Mouse (Mus musculus): ENCODE results near the gene Zbtb42. TPM values are rescaled to one million over a fixed set of nuclear protein-coding genes. Genes with fewer than 3 reads are reported as not detected.

The Zbtb42 gene
- total and polyA plus RNA-seq, 2 experiments from 2014 or later, result 3.3 to 3.7 TPM

GRCm38 (mm10) chr12:112718995-112719394, 40.4 kb downstream of the Zbtb42 start:
- DNase-seq (ENCODE audit: low spot score) (no peak), ATAC-seq (no peak)
- H3K4me3 ChIP-seq (ENCODE audit: low read length), result no peak overlapping the region
- WGBS, result 79% methylated on average over 5 of the region's 5 CpGs
- H3K4me1 ChIP-seq (ENCODE audit: insufficient read depth, low read length), result peaks cover 7% of the 10 kb centered on the region; the same call in 1 of the 2 replicates
- H3K4me2 ChIP-seq (ENCODE audit: low read depth, low read length), result no peak overlapping the region
- H3K9me3 ChIP-seq (ENCODE audit: low read length), result no peaks in the 10 kb centered on the region
- no peak for TF ChIP-seq CTCF (IDR thresholded peaks at IDR 0.05; ENCODE audit: low read depth)
- no peak overlapping the region for H3K9ac ChIP-seq (replicated peaks; ENCODE audit: low read length)
- no peaks in the 10 kb centered on the region for H3K36me3 ChIP-seq (ENCODE audit: insufficient read depth, low read length)
- H3K27ac ChIP-seq, result no peak overlapping the region
- H3K27me3 ChIP-seq (ENCODE audit: insufficient read depth, low read length), result no peaks in the 10 kb centered on the region

DNA sequence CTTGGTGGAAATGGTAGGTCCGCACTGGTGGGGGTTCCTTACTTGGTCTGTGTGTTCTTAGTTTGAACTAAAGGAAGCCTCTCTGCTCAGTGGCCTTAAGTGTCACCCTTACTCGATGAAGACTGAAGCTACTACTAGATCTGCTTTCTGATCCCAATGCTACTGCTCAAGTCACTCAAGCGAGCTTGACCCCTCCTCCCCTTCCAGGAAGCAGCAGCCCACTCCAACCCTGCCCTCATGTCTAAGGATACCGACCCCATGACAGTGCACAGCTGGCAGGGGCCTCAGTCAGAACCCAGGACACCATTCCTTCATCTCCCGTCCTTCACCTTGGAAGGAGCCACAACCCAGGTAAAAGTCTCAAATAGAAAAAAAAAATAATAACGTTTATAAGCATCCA, 41.6 kb downstream of the Zbtb42 start, which contains the start of gene Cep170b:
Gene Cep170b (plus strand): TSS at position 240 of the 400 bp plus-strand sequence.
- H3K9ac ChIP-seq (replicated peaks; ENCODE audit: low read length), result peak within 1 kb of the TSS; percentile 81; the same call in 1 of the 2 replicates
- H3K27me3 ChIP-seq (ENCODE audit: insufficient read depth, low read length), result no peaks in the 10 kb centered on the region
- 71% methylated on average over 6 of the region's 6 CpGs for WGBS
- no peak for TF ChIP-seq CTCF (IDR thresholded peaks at IDR 0.05; ENCODE audit: low read depth)
- no peak for DNase-seq (ENCODE audit: low spot score)
- ATAC-seq, result no peak
- peaks cover 3% of the 10 kb centered on the region; the same call in 1 of the 2 replicates for H3K4me1 ChIP-seq (ENCODE audit: insufficient read depth, low read length)
- H3K36me3 ChIP-seq (ENCODE audit: insufficient read depth, low read length), result no peaks in the 10 kb centered on the region
- H3K4me2 ChIP-seq (ENCODE audit: low read depth, low read length), result peak within 1 kb of the TSS; percentile 73
- H3K9me3 ChIP-seq (ENCODE audit: low read length), result no peaks in the 10 kb centered on the region
- H3K4me3 ChIP-seq (ENCODE audit: low read length), result peak within 1 kb of the TSS; percentile 60
- peak within 1 kb of the TSS; percentile 64; the same call in 1 of the 2 replicates for H3K27ac ChIP-seq

DNA sequence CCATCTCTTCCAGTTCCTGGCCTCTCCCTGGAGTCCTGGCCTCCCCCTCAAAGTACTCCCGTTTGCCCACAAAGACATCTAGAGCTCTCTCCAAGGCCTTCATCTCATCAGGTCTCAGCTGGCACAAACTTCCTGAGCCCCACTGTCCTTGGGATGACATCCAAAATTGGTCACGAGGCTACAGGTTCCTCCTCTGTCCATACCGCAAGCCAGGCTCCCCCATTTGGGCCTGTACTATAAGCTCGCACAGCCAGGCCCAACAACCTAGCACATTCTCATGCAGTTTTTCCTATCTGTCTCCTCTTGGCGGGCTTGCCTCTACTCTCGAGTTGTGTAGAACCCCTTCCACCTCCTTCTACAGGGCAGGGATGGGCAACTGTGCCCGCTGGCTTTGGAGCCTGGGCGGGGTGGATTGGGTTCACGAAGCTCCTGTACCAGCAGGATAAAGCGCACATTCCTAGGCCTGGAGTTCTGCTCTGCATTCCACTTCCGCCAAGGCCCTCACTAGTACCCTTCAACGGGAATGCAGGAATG, 42.3 kb downstream of the Zbtb42 start:
- no peaks in the 10 kb centered on the region for H3K36me3 ChIP-seq (ENCODE audit: insufficient read depth, low read length)
- peak overlapping the region; percentile 60 for H3K4me3 ChIP-seq (ENCODE audit: low read length)
- H3K27ac ChIP-seq, result peak overlapping the region; percentile 64; the same call in 1 of the 2 replicates
- H3K27me3 ChIP-seq (ENCODE audit: insufficient read depth, low read length), result no peaks in the 10 kb centered on the region
- peaks cover 3% of the 10 kb centered on the region; the same call in 1 of the 2 replicates for H3K4me1 ChIP-seq (ENCODE audit: insufficient read depth, low read length)
- H3K4me2 ChIP-seq (ENCODE audit: low read depth, low read length), result peak overlapping the region; percentile 73
- DNase-seq (ENCODE audit: low spot score) (no peak), ATAC-seq (no peak)
- H3K9me3 ChIP-seq (ENCODE audit: low read length), result no peaks in the 10 kb centered on the region
- 45% methylated on average over 12 of the region's 12 CpGs for WGBS
- no peak for TF ChIP-seq CTCF (IDR thresholded peaks at IDR 0.05; ENCODE audit: low read depth)
- peak overlapping the region; percentile 81; the same call in 1 of the 2 replicates for H3K9ac ChIP-seq (replicated peaks; ENCODE audit: low read length)

- peak overlapping the region; percentile 64 for H3K27ac ChIP-seq
- no peaks in the 10 kb centered on the region for H3K9me3 ChIP-seq (ENCODE audit: low read length)
- no peak for TF ChIP-seq CTCF (IDR thresholded peaks at IDR 0.05; ENCODE audit: low read depth)
- H3K9ac ChIP-seq (replicated peaks; ENCODE audit: low read length), result peak overlapping the region; percentile 81
- WGBS, result 6% methylated on average over 50 of the region's 69 CpGs
- DNase-seq (ENCODE audit: low spot score), result peak; percentile 73
- H3K4me2 ChIP-seq (ENCODE audit: low read depth, low read length), result peak overlapping the region; percentile 73
- no peaks in the 10 kb centered on the region for H3K27me3 ChIP-seq (ENCODE audit: insufficient read depth, low read length)
- peaks cover 3% of the 10 kb centered on the region; the same call in 1 of the 2 replicates for H3K4me1 ChIP-seq (ENCODE audit: insufficient read depth, low read length)
- peak; percentile 38 for ATAC-seq
- peak overlapping the region; percentile 60 for H3K4me3 ChIP-seq (ENCODE audit: low read length)
- no peaks in the 10 kb centered on the region for H3K36me3 ChIP-seq (ENCODE audit: insufficient read depth, low read length)
Measured at GRCm38 (mm10) chr12:112721424-112722239, 43.0 kb downstream of the Zbtb42 start.

GRCm38 (mm10) chr12:112722240-112723027, 43.8 kb downstream of the Zbtb42 start:
- DNase-seq (ENCODE audit: low spot score) (peak; percentile 55), ATAC-seq (peak; percentile 58)
- Histone ChIP-seq H3K9ac (replicated peaks; ENCODE audit: low read length) (peak overlapping the region; percentile 81), H3K27me3 (ENCODE audit: insufficient read depth, low read length) (no peaks in the 10 kb centered on the region), H3K9me3 (ENCODE audit: low read length) (no peaks in the 10 kb centered on the region), H3K36me3 (ENCODE audit: insufficient read depth, low read length) (no peaks in the 10 kb centered on the region), H3K4me2 (ENCODE audit: low read depth, low read length) (peak overlapping the region; percentile 73), H3K27ac (peak overlapping the region; percentile 64), H3K4me1 (ENCODE audit: insufficient read depth, low read length) (peaks cover 3% of the 10 kb centered on the region; the same call in 1 of the 2 replicates), H3K4me3 (ENCODE audit: low read length) (peak overlapping the region; percentile 60)
- under 1% methylated on average over 57 of the region's 75 CpGs for WGBS
- TF ChIP-seq CTCF (IDR thresholded peaks at IDR 0.05; ENCODE audit: low read depth), result no peak

DNA sequence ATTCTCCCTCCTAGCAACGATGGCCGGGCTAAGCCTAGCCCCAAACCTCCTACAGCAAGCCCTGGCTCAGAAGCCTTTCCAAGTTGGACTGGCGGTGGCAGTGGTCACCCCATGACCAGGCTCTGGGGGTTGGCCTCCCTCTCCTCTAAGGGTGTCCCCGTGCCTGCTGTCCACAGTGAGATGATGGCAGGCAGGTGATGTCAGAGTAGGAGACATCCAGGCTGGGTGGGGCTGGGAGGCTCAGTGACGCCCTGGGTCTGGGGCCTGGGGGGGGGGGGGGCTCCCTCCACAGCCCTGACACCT, 44.4 kb downstream of the Zbtb42 start:
- WGBS, result 4% methylated on average over 5 of the region's 5 CpGs
- peak overlapping the region; percentile 81 for H3K9ac ChIP-seq (replicated peaks; ENCODE audit: low read length)
- no peaks in the 10 kb centered on the region for H3K27me3 ChIP-seq (ENCODE audit: insufficient read depth, low read length)
- H3K4me1 ChIP-seq (ENCODE audit: insufficient read depth, low read length), result peaks cover 3% of the 10 kb centered on the region; the same call in 1 of the 2 replicates
- H3K4me3 ChIP-seq (ENCODE audit: low read length), result peak overlapping the region; percentile 60
- no peak overlapping the region; the same call in 1 of the 2 replicates for H3K27ac ChIP-seq
- no peak for DNase-seq (ENCODE audit: low spot score)
- H3K36me3 ChIP-seq (ENCODE audit: insufficient read depth, low read length), result no peaks in the 10 kb centered on the region
- H3K9me3 ChIP-seq (ENCODE audit: low read length), result no peaks in the 10 kb centered on the region
- peak overlapping the region; percentile 73 for H3K4me2 ChIP-seq (ENCODE audit: low read depth, low read length)
- peak; percentile 33 for ATAC-seq
- TF ChIP-seq CTCF (IDR thresholded peaks at IDR 0.05; ENCODE audit: low read depth), result no peak; the same call in 1 of the 2 replicates
